Mouse (Mus musculus): ENCODE data around the gene Cdkal1.

- no peak for TF ChIP-seq CTCF (IDR thresholded peaks at IDR 0.05; ENCODE audit: control insufficient read depth, insufficient read depth, insufficient read length)
- TF ChIP-seq CEBPB (IDR thresholded peaks at IDR 0.05; ENCODE audit: low read depth) = no peak
- TF ChIP-seq MAX (IDR thresholded peaks at IDR 0.05) = no peak
- TF ChIP-seq USF1 (IDR thresholded peaks at IDR 0.05; ENCODE audit: low read depth) = no peak
- TF ChIP-seq MYOD1 (IDR thresholded peaks at IDR 0.05; ENCODE audit: control insufficient read depth, insufficient read length, low read depth) = no peak
- TF ChIP-seq FOSL1 (IDR thresholded peaks at IDR 0.05; ENCODE audit: insufficient read depth, low read length, poor library complexity, severe bottlenecking) = no peak
- no peak for TF ChIP-seq MYOG (IDR thresholded peaks at IDR 0.05; ENCODE audit: control insufficient read depth, extremely low read depth, insufficient read length)
Measured at GRCm38 (mm10) chr13:29615987-29616386, 239.5 kb downstream of the Cdkal1 start.
